Mouse (Mus musculus) urinary bladder, adult 18-20 months (tissue): Measurements from ENCODE around the gene Mak.

Experiments
- DNase-seq, 2 experiments: peaks; one replicate each; pipeline ENCODE4 v3.0.0; 2022; ENCODE audit warnings: low spot score in 2 of 2, mixed read lengths in 2 of 2

Gene Mak

DNA sequence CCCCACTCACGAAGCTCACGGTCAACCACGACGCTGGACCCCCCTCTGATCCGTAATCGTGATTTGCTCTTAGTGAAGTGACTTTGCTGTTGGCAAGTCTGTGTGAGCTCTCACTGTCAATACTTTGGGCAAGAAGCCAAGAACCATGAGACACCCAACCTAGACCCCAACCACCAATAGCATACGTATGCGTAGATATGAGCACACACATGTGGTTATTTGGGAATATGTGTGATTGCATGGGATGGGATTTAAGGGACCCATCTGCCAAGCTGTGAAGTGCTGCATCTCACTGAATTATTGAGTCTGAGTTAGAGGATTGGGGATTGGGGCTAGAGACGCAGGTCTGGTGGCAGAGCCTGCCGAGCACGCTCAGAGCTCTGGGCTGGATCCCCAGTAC is 7.9 kb downstream of the Mak start:
- DNase-seq, result no peak

DNA sequence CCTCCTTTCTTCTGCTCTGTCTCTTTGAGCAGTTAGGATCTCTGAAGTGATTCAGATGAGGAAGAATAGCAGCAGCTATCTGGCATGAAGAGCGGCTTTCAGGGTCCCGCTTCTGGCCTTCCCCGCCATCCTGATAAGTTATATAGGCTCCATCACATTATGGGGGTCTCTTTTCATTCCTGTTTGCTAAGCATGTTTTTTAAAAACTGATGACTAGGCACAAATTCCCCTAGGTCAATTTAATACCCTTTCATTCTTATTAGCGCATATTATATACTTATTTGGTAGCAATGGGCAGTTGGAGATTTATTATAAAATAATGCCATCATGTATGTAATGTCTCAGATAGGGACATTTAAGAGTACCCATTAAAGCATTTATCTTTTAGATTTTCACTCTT is 11.9 kb downstream of the Mak start:
- no peak for DNase-seq

DNA sequence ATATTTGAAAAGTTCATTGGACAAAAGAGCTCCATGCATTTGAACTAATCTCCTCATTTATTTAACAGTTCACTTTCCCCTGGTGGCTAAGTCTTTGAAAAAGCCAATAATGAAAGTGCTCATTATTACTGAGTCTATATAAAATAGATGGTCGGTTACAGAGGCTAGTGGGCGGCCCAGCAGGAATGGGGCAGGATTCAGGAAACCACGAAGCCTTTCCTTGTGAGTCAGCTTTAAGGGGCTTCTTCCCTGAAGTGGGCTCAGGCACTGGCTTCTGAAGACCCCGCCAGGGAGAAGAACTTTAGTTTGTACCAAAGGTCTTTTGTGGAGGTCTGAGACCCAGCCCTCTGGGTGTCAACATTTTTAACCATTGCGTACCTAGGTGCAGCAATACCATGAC is 27.5 kb downstream of the Mak start:
- no peak for DNase-seq

DNA sequence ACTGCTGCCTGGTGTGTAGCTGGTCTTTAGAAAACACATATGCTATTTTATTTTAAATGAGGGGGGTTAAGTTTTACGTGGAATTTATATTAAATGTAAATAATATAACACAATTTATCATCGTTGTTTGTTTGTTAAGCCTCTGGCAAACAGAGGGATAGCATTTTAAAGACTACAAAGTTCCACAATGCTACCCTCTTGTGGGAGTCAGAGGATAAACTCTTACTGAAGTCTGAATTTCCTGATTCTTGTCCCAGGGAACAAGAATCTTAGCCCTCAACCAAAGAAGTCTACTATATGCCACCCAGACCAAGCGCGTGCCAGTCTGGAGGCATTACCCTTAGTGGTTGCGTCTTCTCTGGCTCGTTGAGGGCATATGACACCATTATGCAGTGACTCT is 32.2 kb downstream of the Mak start:
- no peak for DNase-seq

DNA sequence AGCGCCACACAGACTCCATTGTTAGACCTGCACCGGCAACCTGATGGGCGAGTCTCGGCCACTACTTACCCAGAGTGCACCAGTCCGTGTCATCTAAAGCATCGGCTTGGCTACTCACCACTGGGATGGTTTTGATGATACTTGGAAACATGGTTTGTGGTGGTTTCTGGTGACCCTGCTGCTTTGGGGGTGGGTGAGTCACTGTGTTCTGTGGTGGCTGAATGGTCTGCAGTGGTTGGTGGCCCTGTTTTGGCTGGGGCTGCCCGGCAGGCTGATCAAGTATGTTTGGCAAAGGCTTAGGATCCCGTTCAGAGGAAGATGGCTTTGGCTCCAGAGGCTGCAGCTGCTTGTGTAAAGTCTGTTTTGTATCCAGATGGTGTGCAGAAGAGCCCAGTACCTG is 33.6 kb downstream of the Mak start:
- DNase-seq, result no peak

DNA sequence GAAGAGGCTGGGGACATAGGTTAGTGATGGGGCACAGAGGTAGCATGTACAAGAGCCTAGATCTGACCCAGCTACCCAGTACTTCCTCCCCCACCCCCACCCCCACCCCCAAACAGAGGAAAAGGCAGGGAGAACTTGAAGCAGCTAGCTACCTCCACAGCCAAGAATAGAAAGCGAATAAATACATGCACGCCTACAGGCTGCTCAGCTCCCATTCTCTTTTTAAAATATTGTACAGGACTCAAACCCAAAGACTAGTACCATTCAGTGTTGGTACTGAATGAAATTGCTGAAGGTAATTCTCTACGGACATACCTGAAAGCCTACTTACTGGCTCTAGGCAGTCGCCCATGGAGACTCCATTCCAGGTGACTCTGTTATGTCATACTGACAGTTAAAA is 37.0 kb downstream of the Mak start:
- no peak for DNase-seq

DNA sequence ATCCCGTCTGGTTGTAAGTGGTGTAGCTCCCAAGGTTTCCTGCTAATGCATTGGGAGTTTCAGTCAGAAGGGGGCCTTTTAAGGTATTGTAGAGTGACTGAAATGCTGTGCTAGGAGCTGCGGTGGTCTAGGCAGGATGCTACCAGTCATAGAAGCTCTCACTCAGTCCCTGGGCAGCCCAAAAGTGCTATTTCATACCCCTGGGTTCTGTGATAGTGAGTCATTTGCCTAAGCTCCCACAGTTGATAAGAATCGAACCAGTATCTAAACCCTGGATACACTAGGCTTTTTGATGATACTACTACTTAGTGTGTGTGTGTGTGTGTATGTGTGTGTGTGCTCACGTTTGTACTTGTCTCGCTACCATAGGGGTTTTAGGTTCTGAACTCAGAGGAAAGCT is 49.4 kb downstream of the Mak start:
- no peak for DNase-seq

DNA sequence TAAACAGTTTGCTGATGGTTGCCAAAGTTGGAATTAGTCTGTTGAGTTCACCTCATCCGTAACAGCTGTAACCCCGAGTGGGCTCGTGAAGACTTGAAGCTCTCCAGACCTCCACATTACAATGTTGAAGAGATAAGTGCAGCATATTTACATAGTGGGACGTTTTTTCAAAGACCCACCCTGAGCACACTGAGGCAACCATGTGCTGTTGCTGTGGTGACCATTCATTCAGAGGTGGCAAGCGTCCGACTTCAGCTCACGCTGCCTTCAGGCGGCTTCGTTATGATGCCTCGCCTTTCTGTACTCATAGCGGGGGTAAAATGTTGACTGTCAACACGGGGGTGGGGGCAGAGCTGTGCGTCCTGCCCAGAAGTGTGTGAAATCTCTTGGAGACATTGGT is 57.4 kb downstream of the Mak start:
- no peak for DNase-seq

DNA sequence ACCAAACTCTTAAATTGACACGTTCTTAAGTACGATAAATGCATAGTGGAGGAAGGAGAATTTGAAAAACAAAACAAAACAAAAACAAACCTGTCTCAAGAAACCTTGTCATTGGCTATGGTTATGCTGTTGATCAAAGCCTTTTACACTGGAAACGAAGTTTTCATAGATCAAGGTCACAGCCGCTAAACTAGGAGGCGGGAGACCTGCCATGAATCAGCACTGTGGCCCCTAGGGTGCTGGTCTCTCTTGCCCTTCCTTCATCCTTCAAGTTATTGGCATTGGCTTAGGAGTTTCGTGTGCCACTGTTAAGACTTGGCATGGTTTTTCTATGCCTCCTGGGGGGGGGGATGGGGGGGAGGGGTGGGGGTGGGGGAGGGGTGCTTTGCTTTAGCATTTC is 57.9 kb downstream of the Mak start:
- no peak for DNase-seq

DNA sequence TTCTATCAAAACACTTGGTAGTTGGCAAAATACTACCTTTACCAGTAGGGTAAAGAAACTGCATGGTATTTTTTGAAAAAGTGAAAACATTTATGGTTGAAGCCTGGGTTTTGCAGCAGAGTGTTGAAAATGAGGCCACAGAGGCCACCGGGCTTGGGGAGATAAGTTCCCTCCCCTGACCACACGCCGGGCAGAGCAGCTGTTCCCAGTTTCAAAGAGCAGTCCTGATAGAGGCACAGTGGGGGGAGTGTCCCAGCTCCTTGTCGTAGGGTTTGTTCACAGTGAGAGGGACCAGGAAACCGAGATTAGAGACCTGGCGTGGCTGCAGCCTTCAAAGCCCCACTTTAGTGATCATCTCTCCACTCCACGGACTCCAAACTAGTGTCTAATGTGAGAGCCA is 59.0 kb downstream of the Mak start:
- no peak for DNase-seq

DNA sequence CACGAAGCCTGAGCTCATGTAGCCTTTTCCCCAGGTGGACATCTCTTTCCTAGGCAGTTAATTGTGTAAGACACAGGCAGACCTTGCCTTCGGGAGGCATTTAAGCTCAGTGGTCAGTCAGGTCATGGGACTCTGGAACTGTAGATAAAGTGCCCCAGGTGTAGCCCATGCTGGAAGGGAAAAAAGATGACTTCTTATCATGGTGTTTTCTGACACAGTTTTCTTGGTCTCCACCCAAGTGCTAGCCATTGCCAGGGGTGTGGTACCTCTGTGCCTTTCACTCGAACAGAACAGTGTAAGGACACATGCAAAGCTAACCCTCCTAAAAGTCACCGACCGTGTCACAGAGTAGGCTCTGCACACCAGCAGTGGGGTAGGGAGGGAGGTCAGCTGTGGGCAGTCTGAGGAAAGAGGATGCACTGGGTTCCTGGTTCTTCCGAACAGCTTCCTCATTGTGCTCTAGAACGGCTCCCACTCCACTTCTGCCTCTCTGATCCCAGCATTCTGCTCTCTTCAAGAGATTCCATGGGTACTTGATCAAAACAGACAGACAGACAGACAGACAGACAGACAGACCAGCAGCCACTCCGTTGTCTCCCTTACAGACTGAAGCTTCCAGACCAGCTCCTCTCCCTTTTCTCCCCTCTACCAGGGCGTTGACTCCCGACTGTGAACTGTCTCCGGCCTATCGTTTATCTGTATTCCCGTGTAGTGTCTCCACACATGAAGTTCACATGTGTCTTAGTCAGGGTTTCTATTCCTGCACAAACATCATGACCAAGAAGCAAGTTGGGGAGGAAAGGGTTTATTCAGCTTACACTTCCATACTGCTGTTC is 60.5 kb downstream of the Mak start:
- DNase-seq, result no peak

DNA sequence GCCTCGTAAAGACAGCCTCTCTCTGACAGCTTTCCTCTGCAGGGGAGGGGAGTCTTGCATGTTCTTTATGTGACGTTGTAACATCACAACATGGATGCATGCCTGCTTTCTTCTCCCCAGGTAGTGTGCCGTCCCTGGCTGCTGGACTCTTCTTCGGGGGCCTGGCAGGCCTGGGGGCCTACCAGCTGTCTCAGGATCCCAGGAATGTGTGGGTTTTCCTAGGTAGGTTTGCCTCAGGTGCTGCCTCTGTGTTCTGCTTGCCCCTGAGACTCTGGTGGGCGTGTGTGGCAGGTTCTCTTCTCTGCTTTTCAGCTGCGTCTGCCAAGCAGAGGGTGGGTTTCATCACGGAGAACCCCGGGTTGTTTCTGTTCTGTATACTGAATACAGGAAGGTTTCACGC is 61.3 kb downstream of the Mak start:
- no peak for DNase-seq

DNA sequence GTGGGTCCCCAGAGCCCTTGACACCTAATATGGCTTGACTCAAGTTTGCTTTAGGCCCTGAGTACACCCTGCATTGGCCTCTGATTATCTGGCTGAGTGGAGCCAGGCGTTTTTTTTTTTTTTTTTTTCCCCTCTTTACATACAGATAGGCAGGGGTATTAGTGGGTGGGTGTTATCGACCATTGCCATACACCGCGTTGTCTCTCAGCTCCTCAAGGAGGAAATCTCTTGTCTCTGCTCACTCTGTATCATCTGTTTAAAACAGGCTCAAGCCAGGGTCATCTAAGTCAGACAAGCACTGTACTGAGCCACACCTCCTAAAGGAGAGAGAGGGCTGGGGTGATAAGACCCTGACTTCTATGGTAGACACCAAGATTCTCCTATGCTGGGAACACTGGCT is 61.7 kb downstream of the Mak start:
- no peak for DNase-seq

DNA sequence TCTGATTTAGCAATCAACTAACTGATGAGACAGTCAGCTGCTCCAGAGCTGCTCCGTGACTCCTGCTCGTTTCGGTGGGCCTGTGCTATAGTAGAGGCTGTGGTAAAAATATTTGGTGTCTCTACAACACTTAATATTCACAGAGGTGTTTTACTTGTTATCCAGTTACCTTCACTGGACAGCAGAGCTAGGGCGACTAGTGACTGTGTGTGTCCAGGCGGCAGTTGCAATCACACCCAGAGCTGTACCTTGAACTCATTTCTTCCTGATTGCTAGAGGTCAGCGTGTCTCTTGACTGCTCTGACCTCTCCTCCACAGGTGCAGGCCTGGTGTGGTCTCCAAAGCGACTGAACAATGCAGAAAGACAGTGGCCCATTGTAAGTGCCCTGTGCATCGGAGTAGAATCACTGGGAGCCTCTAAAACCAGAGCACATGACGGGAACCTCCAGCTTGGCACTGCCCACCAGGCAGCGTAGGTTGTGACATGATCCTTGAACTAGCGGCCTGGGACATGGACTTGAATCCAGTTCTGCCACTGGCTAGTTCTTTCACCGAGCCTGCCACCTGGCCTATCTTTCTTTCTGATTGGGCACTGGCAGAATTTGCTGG is 62.6 kb downstream of the Mak start:
- DNase-seq, result no peak

DNA sequence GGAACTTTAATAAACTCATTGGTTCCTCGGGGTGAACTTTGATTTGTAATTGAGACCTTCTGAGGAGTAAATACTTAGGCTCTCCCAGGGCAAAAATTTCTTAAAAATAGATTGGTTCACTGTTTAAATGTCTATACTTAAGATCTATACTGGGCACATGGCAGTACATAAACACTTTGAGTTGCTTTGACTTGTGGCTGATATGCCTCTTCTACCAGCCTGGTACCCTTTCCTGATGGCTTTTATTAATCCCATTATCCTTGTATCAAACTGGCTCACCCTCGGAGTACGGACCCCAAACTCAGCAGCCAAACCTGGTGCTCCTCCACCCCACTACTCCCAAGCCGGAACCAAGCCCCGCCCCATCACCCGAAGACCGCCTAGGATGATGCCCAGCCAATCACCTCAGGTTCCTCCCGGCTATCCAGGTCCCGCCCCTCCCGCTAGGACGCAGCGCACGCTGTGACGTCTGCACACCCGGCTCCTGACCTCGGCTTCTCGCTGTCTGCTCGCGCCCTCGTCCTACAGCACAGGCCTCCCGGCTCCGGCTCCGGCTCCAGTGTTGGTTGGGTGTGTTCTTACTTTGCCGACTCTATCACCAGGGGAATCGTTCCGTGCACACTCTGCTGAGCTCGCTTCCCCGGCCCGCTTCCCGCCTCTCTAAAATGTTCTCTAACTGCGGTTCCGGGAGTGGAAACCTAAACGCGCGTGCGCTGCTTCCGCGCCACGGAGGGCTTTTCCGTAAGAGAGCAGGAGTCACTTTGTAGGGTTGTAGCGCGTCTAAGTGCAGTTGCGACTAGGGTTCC is 63.5 kb downstream of the Mak start, which contains the start of gene Tmem14c:
Gene Tmem14c (plus strand): TSS at position 464 of the 806 bp plus-strand sequence.
- peak; percentile 91 for DNase-seq

DNA sequence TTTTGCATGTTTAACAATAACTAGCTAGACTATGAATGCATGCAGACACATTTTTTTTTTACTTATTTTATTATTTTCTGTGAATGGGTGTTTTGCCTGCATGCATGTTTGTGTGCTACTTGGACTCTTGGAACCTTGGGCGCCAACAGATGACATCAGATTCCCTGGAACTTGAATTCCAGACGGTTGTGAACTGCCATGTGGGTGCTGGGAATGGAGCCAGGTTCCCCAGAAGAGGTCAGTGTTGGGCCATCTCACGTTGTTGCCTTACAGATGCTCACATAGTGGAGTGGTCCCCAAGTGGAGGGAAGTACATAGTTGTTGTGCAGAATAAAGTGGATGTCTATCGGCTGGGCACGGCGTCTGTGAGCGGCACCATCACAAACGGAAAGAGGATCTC is 70.6 kb downstream of the Mak start:
- DNase-seq, result no peak

DNA sequence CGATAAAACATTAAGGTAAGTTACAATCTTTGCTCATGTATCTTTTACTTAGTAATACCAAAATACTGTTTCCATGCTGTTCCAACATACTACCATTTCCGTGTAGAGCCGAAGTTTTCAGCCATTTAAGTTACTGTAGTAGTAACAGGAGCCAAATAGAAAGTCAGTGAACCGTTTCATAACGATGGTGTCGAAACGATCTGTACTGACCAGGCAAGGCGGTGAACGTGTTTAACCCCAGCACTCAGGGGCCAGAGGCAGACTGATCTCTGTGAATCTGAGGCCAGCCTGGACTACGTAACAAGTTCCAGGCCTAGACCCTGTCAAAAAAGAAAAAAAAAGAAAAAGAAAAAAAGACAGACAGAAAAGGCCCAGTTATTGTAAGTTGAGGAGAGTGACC is 71.2 kb downstream of the Mak start:
- no peak for DNase-seq

DNA sequence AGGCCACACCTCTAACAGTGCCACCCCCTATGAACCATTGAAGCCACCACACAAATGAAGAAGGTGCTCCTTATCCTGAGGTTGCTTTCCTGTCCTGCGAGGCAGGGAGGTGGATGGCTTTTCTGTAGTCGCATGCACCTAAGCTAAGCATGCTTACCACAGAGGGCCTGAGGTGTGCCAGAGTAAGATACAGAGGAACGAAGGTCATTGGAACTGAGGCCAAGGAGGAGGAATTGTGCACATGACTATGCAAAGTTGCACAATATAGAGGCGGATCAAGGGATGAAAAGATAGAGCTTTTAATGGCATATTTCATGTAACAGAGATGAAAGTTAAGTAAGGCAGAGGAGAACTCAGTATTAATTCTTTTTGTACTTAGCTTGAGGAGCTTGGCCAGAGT is 73.3 kb downstream of the Mak start:
- no peak for DNase-seq

DNA sequence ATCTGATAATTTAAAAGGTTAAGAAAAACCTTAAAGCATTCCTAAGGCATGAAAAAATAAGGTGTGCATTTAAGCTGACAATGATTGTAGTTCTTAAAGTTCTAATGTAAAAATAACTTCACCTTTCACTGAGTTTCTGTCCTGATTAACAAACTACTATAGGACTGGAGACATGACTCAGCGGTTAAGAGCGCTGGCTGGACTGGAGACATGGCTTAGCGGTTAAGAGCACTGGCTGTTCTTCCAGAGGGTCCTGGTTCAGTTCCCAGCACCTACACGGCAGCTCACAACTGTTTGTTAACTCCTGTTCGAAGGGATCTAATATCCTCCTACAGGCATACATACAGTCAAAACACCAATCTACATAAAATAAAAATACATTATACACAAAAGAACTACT is 77.5 kb downstream of the Mak start:
- DNase-seq, result no peak

DNA sequence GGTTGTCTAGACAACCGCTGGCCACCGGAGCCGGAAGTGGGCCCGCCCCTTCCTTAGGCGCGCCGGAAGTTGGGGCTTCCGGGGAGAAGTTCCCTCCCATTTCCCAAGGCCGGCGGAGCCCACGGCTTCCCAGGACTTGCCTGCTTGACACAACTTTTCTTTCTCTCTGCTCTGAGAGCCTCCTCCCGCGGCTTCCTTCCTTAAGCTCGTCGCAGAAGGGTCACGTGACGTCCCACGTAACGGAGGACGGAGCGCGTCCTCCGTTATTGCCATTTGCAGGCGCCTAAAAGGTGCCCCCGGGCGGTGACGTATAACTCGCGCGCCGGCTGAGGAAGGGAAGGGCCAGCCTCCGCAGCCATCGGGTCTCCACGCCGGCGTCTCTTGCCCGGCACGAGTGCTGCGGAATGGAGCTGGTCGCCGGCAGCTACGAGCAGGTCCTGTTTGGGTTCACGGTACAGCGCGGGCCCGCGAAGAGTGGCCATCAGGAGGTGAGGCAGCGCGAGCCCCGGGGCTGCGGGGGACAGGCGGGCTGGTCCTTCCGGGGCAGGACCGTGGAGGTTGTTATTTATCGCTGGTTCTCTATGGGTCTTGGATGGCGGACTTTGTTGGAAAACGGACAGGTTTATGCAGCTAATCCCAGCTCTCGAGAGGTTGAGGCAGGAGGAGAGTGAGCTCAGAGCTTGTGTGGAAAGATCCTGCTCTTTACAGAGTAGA is 78.4 kb downstream of the Mak start, which contains the start of gene Pak1ip1:
Gene Pak1ip1 (plus strand): TSS at position 98 of the 714 bp plus-strand sequence.
- peak; percentile 87 to 96 for DNase-seq

DNA sequence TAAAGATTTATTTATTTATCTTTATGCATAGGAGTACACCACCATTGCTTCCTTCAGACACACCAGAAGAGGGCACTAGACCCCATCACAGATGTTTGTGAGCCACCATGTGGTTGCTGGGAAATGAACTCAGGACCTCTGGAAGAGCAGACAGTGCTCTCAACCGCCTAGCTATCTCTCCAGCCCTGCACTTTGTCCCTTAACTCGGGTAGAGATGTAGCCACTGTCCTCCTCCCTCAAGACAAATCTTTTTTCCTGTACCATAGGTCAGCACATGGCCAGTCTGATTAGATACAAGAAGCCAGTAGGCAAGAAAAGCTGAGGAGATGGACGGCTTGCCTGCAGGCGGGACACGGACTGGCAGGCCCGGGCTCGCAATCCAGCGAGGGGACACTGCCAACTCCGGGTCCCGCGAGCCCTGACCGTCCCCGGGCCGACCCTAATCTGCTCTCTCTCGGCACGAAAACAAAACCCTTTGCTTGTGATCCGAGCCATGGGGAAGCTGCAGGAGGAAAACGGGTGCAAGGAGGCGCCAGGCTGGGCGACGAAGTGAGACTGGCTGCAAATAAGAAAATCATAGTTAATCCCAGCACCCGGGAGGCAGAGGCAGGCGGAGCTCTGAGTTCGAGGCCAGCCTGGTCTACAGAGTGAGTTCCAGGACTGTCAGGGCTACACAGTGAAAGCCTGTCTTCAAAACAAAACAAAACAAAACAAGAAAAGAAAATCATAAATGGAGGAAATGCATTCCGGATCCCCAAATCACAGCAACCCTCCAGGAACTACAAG is 79.2 kb downstream of the Mak start:
- DNase-seq, result peak in 1 of 2 experiments; percentile 35
